Mouse (Mus musculus) urinary bladder, postnatal 0 days (tissue): ENCODE results near the gene 2210017I01Rik. TPM values are rescaled to one million over a fixed set of nuclear protein-coding genes. Genes with fewer than 3 reads are reported as not detected.

ENCODE experiments used
- polyA plus RNA-seq: library from polyadenylated mRNA; unstranded; fragments of >200 nt; fragmentation: Nextera tagmentation; extraction: Ambion mirVana; gene quantifications from 2 replicates; pipeline ENCODE4 v1.2.1, GENCODE M21; 2015

Gene 2210017I01Rik
- 0.31 TPM in 1 of 2 replicates, not detected in the other for polyA plus RNA-seq

DNA sequence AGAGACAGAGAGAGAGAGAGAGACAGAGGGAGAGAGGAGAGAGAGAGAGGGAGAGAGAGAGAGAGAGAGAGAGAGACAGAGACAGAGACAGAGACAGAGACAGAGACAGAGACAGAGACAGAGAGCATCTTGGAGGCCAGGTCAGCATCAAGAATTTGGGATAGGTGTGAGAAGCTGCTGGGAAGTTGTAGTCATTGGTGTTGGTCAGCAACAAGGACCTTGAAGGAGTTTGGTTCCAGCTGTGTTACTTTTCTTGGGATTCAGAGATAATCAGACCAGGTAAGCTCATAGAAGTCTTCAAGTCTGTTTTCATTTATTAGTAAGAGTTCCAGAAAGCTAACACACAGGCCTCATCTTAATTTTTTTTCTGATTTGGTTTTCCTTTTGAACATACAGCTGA is at the start of gene 2210017I01Rik:
Gene 2210017I01Rik (minus strand): TSS at position 101 of the 400 bp plus-strand sequence.

DNA sequence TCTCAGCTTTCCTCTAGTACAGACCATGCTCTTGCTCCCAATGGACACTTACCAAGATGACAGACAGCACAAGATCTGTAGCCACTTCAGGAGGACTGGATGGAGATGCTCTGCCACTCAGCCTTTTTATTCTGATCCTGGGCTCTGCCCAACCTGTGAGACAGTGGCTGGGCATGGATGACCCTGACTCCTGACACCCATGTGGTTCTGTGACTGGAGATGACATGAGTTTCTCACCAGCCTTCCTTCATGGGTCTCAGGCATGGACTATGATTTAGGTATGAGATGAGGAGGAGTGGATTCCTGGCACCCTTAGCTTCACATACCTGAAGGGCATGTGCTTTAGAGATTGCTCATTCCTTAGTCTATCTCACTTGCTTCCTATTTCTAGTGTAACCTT is 49.5 kb upstream of the 2210017I01Rik start, which contains the start of gene Lce1b:
Gene Lce1b (minus strand): TSS at position 101 of the 400 bp plus-strand sequence.

DNA sequence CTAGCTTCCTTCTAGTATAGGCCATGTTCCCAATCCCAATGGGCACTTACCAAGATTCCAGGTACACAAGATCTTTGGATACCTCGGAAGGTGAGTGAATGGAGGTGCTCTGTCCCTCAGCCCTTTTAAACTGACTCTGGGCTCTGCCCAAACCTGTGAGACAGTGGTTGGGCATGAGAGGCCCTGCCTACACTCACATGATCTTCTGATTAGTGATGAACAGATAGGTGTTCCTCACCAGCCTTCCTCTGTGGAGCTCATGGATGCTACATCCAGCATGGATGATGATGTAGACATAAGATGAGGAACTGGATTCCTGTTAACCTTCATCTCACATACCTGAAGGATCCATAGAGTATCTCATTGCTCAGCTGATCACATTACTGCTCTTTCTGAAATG is 40.9 kb upstream of the 2210017I01Rik start, which contains the start of gene Lce1a1:
Gene Lce1a1 (minus strand): TSS at position 101 of the 400 bp plus-strand sequence.

DNA sequence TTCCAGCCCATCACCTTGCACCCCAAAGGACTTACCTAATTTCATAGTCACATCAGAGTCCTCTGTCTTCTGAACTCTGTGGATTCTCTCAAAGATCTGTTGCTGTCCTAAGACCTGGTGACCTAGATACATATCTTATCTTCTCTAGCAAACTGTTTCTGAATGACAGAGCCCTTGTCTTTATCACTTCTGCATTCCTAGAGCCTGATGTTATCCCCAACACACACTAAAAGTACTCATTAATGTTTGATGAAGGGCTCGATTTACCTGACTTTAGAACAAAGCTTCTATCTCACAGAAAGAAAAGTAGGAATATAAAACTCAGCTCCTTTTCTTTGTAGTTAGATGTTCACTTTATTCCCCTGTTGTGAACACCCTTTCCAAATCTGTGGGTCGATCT is 14.3 kb upstream of the 2210017I01Rik start, which contains the start of gene Lce6a:
Gene Lce6a (minus strand): TSS at position 101 of the 400 bp plus-strand sequence.

DNA sequence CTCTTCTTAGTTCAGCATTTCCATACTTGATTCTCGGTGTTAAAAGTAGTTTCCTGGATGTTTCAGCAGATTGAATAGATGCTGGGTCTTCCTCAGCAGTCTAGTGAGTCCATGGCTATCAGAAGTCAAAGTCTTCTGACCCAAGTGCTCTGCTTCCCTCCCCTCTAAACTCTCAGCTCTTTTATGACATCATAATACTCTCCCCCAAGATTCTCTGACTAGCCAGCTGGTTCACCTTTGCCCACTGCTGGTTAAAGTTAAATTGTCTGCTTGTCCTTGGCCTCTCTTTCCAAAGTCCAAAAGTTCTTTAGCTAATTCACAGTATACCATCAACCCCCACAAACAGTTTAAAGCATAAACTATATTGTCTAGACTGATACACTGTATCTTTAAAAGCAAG is 18.4 kb downstream of the 2210017I01Rik start, which contains the start of gene Smcp:
Gene Smcp (minus strand): TSS at position 140 of the 400 bp plus-strand sequence.

DNA sequence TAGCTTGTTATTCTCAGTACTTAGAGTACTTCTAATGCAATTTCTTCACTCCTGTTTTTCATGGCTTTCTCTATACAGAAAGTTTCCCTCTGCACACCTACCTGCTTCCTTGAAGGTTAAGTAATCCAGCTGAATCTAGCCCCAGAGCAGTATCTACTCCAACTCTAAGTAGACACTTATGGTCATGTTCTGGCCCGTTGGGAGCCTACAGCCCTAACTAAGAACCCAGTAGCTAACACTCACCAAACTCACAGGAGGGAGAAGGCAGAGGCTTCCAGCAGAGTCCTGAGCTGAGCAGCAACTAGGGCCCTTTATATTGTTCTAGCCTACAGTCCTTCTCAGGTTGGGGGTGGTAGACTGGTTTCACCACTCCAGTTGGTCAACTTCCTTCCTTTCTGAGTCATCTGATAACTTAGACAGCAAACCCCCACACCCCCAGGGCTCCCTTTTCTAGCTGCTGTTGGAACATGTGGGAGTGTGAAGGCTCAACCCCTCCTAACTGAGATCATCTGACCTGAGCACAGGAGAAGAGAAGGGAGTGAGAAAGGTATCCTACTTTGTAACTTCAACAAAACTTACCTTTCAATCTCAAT is 33.7 kb downstream of the 2210017I01Rik start, which contains the start of gene Ivl:
Gene Ivl (minus strand): TSS at position 287 of the 593 bp plus-strand sequence.

Other genes with a start within 250 kb of the 2210017I01Rik start
- 0.65 TPM in 1 of 2 replicates, not detected in the other for gene Sprr2f, start 242.3 kb downstream of the 2210017I01Rik start, polyA plus RNA-seq
- gene Sprr2h, start 221.8 kb downstream of the 2210017I01Rik start, polyA plus RNA-seq: 0.35 and 0.52 TPM in 2 replicates
- not detected in 2 replicates for gene Sprr2i, start 199.5 kb downstream of the 2210017I01Rik start, polyA plus RNA-seq
- gene Sprr2j-ps, start 189.4 kb downstream of the 2210017I01Rik start, polyA plus RNA-seq: not detected in 2 replicates
- 5.9 and 6.0 TPM in 2 replicates for gene Gm9774, start 178.1 kb downstream of the 2210017I01Rik start, polyA plus RNA-seq
- gene Sprr2k, start 174.9 kb downstream of the 2210017I01Rik start, polyA plus RNA-seq: 0.71 TPM in 1 of 2 replicates, not detected in the other
- gene Sprr1b, start 168.7 kb downstream of the 2210017I01Rik start, polyA plus RNA-seq: not detected in 2 replicates
- 0.73 and 0.78 TPM in 2 replicates for gene Sprr3, start 148.8 kb downstream of the 2210017I01Rik start, polyA plus RNA-seq
- 3,851 and 3,973 TPM in 2 replicates for gene Sprr1a, start 121.6 kb downstream of the 2210017I01Rik start, polyA plus RNA-seq
- gene Sprr4, start 107.0 kb downstream of the 2210017I01Rik start, polyA plus RNA-seq: not detected in 2 replicates
- not detected in 2 replicates for gene 2310046K23Rik, start 73.0 kb downstream of the 2210017I01Rik start, polyA plus RNA-seq
- gene Ivl, start 33.8 kb downstream of the 2210017I01Rik start, polyA plus RNA-seq: 142 and 152 TPM in 2 replicates
- gene Smcp, start 18.5 kb downstream of the 2210017I01Rik start, polyA plus RNA-seq: not detected in 2 replicates
- 2.0 and 3.0 TPM in 2 replicates for gene Lce6a, start 14.2 kb upstream of the 2210017I01Rik start, polyA plus RNA-seq
- 0.19 TPM in 1 of 2 replicates, not detected in the other for gene Lce1a1, start 40.8 kb upstream of the 2210017I01Rik start, polyA plus RNA-seq
- gene Lce1b, start 49.4 kb upstream of the 2210017I01Rik start, polyA plus RNA-seq: not detected in 2 replicates
- not detected in 2 replicates for gene Lce1a2, start 62.8 kb upstream of the 2210017I01Rik start, polyA plus RNA-seq
- not detected in 2 replicates for gene Lce1c, start 71.8 kb upstream of the 2210017I01Rik start, polyA plus RNA-seq
- gene Lce1d, start 79.7 kb upstream of the 2210017I01Rik start, polyA plus RNA-seq: not detected in 2 replicates
- gene Lce1e, start 101.6 kb upstream of the 2210017I01Rik start, polyA plus RNA-seq: not detected in 2 replicates
- gene Lce1f, start 112.9 kb upstream of the 2210017I01Rik start, polyA plus RNA-seq: not detected in 2 replicates
- not detected in 2 replicates for gene Gm38119, start 131.6 kb upstream of the 2210017I01Rik start, polyA plus RNA-seq
- gene Lce1g, start 144.8 kb upstream of the 2210017I01Rik start, polyA plus RNA-seq: not detected in 2 replicates
- not detected in 2 replicates for gene Lce1h, start 157.6 kb upstream of the 2210017I01Rik start, polyA plus RNA-seq
- not detected in 2 replicates for gene Lce1i, start 171.4 kb upstream of the 2210017I01Rik start, polyA plus RNA-seq
- gene Lce1j, start 183.0 kb upstream of the 2210017I01Rik start, polyA plus RNA-seq: not detected in 2 replicates
- not detected in 2 replicates for gene Lce1k, start 200.4 kb upstream of the 2210017I01Rik start, polyA plus RNA-seq
- not detected in 2 replicates for gene Kprp, start 219.8 kb upstream of the 2210017I01Rik start, polyA plus RNA-seq
- not detected in 2 replicates for gene Lce1l, start 243.8 kb upstream of the 2210017I01Rik start, polyA plus RNA-seq